Mouse (Mus musculus) liver, embryonic 11.5 days (tissue): ENCODE measurements around the gene Prr13. TPM values are rescaled to one million over a fixed set of nuclear protein-coding genes. Genes with fewer than 3 reads are reported as not detected.

Experiments used
- ATAC-seq: fragments of 200-750 bp; cut with Nextera tagmentation; replicated peaks from 2 replicates; pipeline ENCODE4 v1.8.0; 2017; ENCODE audit warnings: moderate number of reproducible peaks, mild to moderate bottlenecking, moderate TSS enrichment, moderate library complexity; ENCODE audit not compliant: low FRiP score
- DNase-seq: peaks from one replicate; pipeline ENCODE4 v3.0.0-alpha.2; 2017; ENCODE audit warnings: low spot score
- H3K27ac ChIP-seq: fragments of 300-500 bp; sonication (generic); 2 replicates; pipeline ENCODE4 v1.5.1; 2014; ENCODE audit warnings: mild to moderate bottlenecking, low read depth, low read length, control low read depth
- H3K27me3 ChIP-seq: fragments of 300-500 bp; sonication (generic); replicated peaks from 2 replicates; pipeline ENCODE4 v1.6.1; 2014; ENCODE audit warnings: low read length, mixed read lengths; ENCODE audit not compliant: control insufficient read depth, insufficient read depth
- H3K36me3 ChIP-seq: fragments of 300-500 bp; sonication (generic); 2 replicates; pipeline ENCODE4 v1.6.1; 2014; ENCODE audit warnings: mild to moderate bottlenecking, low read length, moderate library complexity, mixed read lengths; ENCODE audit not compliant: control insufficient read depth, insufficient read depth
- H3K4me1 ChIP-seq: fragments of 300-500 bp; sonication (generic); replicated peaks from 2 replicates; pipeline ENCODE4 v1.6.1; 2014; ENCODE audit warnings: low read length, mixed read lengths; ENCODE audit not compliant: control insufficient read depth, insufficient read depth
- H3K4me2 ChIP-seq: fragments of 300-500 bp; sonication (generic); 2 replicates; pipeline ENCODE4 v1.6.1; 2014; ENCODE audit warnings: mild to moderate bottlenecking, control low read depth, moderate library complexity
- H3K4me3 ChIP-seq: fragments of 300-500 bp; sonication (generic); 2 replicates; pipeline ENCODE4 v1.5.1; 2014; ENCODE audit warnings: low read depth, low read length, control low read depth
- H3K9ac ChIP-seq: fragments of 300-500 bp; sonication (generic); 2 replicates; pipeline ENCODE4 v1.6.1; 2014; ENCODE audit warnings: low read depth, low read length, control low read depth
- H3K9me3 ChIP-seq: fragments of 300-500 bp; sonication (generic); 2 replicates; pipeline ENCODE4 v1.6.1; 2016; ENCODE audit warnings: low read length, inconsistent platforms, mixed read lengths; ENCODE audit not compliant: control insufficient read depth
- WGBS: fragments of 180-500 bp; shearing (Covaris S2); extraction: QIAGEN DNeasy Blood & Tissue Kit; methylation state at CpG from one replicate; pipeline ENCODE4 v1.1.7; 2014; 5-methylcytosine and 5-hydroxymethylcytosine counted together
- polyA plus RNA-seq: library from polyadenylated mRNA; unstranded; fragments of >200 nt; fragmentation: Nextera tagmentation; extraction: Ambion mirVana; gene quantifications from 2 replicates; pipeline ENCODE4 v1.2.1, GENCODE M21; 2014

The Prr13 gene
- 155 and 157 TPM in 2 replicates for polyA plus RNA-seq

GRCm38 (mm10) chr15:102458904-102459317, at the start of gene Prr13:
Gene Prr13 (plus strand): TSS chr15:102459028.
- H3K27me3 ChIP-seq: no peaks in the 10 kb centered on the region
- peak within 1 kb of the TSS; percentile 62 for H3K4me3 ChIP-seq
- under 1% methylated on average over 19 of the region's 19 CpGs for WGBS
- peaks cover 4% of the 10 kb centered on the region; the same call in 1 of the 2 replicates for H3K36me3 ChIP-seq
- no peaks in the 10 kb centered on the region for H3K9me3 ChIP-seq
- H3K9ac ChIP-seq: peak within 1 kb of the TSS; percentile 65
- peak within 1 kb of the TSS; percentile 72 for H3K4me2 ChIP-seq
- DNase-seq (peak; percentile 81), ATAC-seq (peak; percentile 79)
- H3K27ac ChIP-seq: peak within 1 kb of the TSS; percentile 93
- peaks cover 26% of the 10 kb centered on the region for H3K4me1 ChIP-seq

DNA sequence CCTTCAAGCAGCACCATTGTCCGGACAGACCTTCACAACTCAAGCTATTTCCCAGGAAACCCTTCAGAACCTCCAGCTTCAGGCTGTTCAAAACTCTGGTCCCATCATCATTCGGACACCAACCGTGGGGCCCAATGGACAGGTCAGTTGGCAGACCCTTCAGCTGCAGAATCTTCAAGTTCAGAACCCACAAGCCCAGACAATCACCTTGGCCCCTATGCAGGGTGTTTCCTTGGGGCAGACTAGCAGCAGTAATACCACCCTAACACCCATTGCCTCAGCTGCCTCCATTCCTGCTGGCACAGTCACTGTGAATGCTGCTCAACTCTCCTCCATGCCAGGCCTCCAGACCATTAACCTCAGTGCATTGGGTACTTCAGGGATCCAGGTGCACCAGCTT, 49.5 kb upstream of the Prr13 start:
- Histone ChIP-seq H3K4me3 (peak overlapping the region; percentile 13; the same call in 1 of the 2 replicates), H3K36me3 (peaks cover 33% of the 10 kb centered on the region), H3K9ac (no peak overlapping the region), H3K4me2 (peak overlapping the region; percentile 41), H3K9me3 (no peaks in the 10 kb centered on the region), H3K27ac (no peak overlapping the region), H3K4me1 (peaks cover 24% of the 10 kb centered on the region), H3K27me3 (no peaks in the 10 kb centered on the region)
- WGBS: 89% methylated on average over 3 of the region's 3 CpGs
- ATAC-seq (no peak), DNase-seq (no peak)

- Histone ChIP-seq H3K36me3 (peaks cover 33% of the 10 kb centered on the region), H3K27ac (no peak overlapping the region), H3K9me3 (no peaks in the 10 kb centered on the region), H3K4me2 (peak overlapping the region; percentile 41), H3K4me3 (0 out of 2 replicates have a peak overlapping the region, but pooled peaks have one; percentile 8), H3K9ac (no peak overlapping the region), H3K4me1 (peaks cover 24% of the 10 kb centered on the region), H3K27me3 (no peaks in the 10 kb centered on the region)
- ATAC-seq: no peak
- no peak for DNase-seq
- WGBS: 84% methylated on average over 1 of the region's 1 CpGs
These were observed 47.8 kb upstream of the Prr13 start for GRCm38 (mm10) chr15:102411077-102411476.

- H3K9me3 ChIP-seq: no peaks in the 10 kb centered on the region
- ATAC-seq (no peak), DNase-seq (no peak)
- H3K4me2 ChIP-seq: no peak overlapping the region
- H3K4me3 ChIP-seq: no peak overlapping the region
- H3K9ac ChIP-seq: no peak overlapping the region
- H3K36me3 ChIP-seq: peaks cover 24% of the 10 kb centered on the region
- H3K27ac ChIP-seq: no peak overlapping the region
- H3K4me1 ChIP-seq: peaks cover 20% of the 10 kb centered on the region
- no peaks in the 10 kb centered on the region for H3K27me3 ChIP-seq
These were observed 45.1 kb upstream of the Prr13 start for GRCm38 (mm10) chr15:102413687-102414086.

- Histone ChIP-seq H3K36me3 (no peaks in the 10 kb centered on the region; the same call in 1 of the 2 replicates), H3K27ac (no peak overlapping the region), H3K27me3 (no peaks in the 10 kb centered on the region), H3K9ac (no peak overlapping the region), H3K9me3 (no peaks in the 10 kb centered on the region), H3K4me1 (no peaks in the 10 kb centered on the region), H3K4me2 (no peak overlapping the region), H3K4me3 (no peak overlapping the region)
- DNase-seq: no peak
- 89% methylated on average over 2 of the region's 2 CpGs for WGBS
- no peak for ATAC-seq
These were observed 41.3 kb upstream of the Prr13 start for GRCm38 (mm10) chr15:102417524-102417923.

- no peak for ATAC-seq
- H3K4me2 ChIP-seq: no peak overlapping the region
- 43% methylated on average over 1 of the region's 1 CpGs for WGBS
- no peak overlapping the region for H3K9ac ChIP-seq
- H3K36me3 ChIP-seq: no peaks in the 10 kb centered on the region; the same call in 1 of the 2 replicates
- H3K27ac ChIP-seq: no peak overlapping the region
- DNase-seq: no peak
- no peaks in the 10 kb centered on the region for H3K27me3 ChIP-seq
- H3K4me1 ChIP-seq: no peaks in the 10 kb centered on the region
- H3K9me3 ChIP-seq: no peaks in the 10 kb centered on the region
- no peak overlapping the region for H3K4me3 ChIP-seq
These were observed 37.8 kb upstream of the Prr13 start for GRCm38 (mm10) chr15:102420986-102421385.

- Histone ChIP-seq H3K4me1 (no peaks in the 10 kb centered on the region), H3K27me3 (no peaks in the 10 kb centered on the region), H3K4me3 (no peak overlapping the region), H3K9me3 (no peaks in the 10 kb centered on the region), H3K9ac (no peak overlapping the region), H3K27ac (no peak overlapping the region), H3K36me3 (no peaks in the 10 kb centered on the region; the same call in 1 of the 2 replicates), H3K4me2 (no peak overlapping the region)
- ATAC-seq (no peak), DNase-seq (no peak)
- 57% methylated on average over 3 of the region's 3 CpGs for WGBS
These were observed 37.4 kb upstream of the Prr13 start for GRCm38 (mm10) chr15:102421437-102421836.

GRCm38 (mm10) chr15:102423602-102424240, 35.1 kb upstream of the Prr13 start:
- Histone ChIP-seq H3K36me3 (peaks cover 8% of the 10 kb centered on the region; the same call in 1 of the 2 replicates), H3K27me3 (no peaks in the 10 kb centered on the region), H3K4me1 (no peaks in the 10 kb centered on the region), H3K4me3 (no peak overlapping the region), H3K9ac (no peak overlapping the region), H3K27ac (no peak overlapping the region), H3K4me2 (no peak overlapping the region), H3K9me3 (no peaks in the 10 kb centered on the region)
- ATAC-seq (no peak), DNase-seq (no peak)
- WGBS: 92% methylated on average over 2 of the region's 2 CpGs

DNA sequence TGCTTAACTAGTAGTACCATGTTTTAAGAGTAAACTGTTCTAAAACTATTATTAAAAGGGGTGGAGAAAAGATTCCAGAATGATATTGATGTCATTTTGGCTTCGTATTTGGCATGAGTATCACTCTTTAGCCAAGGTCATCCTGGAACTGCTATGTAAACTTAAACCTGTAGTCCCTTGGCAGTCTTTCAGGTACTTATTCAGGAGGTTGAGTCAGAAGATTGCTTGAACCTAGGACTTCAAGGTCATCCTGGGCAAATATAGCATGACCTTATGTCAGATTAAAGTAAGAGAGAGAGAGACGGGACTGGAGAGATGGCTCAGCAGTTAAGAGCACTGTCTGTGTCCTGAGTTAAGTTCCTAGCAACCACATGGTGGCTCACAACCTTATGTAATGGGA, 34.2 kb upstream of the Prr13 start:
- Histone ChIP-seq H3K27ac (no peak overlapping the region), H3K4me3 (no peak overlapping the region), H3K27me3 (no peaks in the 10 kb centered on the region), H3K36me3 (peaks cover 12% of the 10 kb centered on the region), H3K9me3 (no peaks in the 10 kb centered on the region), H3K9ac (no peak overlapping the region), H3K4me1 (no peaks in the 10 kb centered on the region), H3K4me2 (no peak overlapping the region)
- ATAC-seq (no peak), DNase-seq (no peak)
- 88% methylated on average over 2 of the region's 2 CpGs for WGBS
